Mouse (Mus musculus): ENCODE data around the gene B3gnt3.
A peak's percentile ranks its signal among the peaks of the same experiment; 100 is the strongest.
"Not testable (repeated sequence)": the region's sequence is repeated elsewhere in the genome, so short reads cannot be mapped to it uniquely, and the experiment has no call there.

B3gnt3 gene

GRCm38 (mm10) chr8:71701414-71702086 is at the start of gene B3gnt3:
B3gnt3 (minus strand) TSS chr8:71701789.
- DNase-seq (ENCODE audit: low spot score in 2 of 2): no peak

DNA sequence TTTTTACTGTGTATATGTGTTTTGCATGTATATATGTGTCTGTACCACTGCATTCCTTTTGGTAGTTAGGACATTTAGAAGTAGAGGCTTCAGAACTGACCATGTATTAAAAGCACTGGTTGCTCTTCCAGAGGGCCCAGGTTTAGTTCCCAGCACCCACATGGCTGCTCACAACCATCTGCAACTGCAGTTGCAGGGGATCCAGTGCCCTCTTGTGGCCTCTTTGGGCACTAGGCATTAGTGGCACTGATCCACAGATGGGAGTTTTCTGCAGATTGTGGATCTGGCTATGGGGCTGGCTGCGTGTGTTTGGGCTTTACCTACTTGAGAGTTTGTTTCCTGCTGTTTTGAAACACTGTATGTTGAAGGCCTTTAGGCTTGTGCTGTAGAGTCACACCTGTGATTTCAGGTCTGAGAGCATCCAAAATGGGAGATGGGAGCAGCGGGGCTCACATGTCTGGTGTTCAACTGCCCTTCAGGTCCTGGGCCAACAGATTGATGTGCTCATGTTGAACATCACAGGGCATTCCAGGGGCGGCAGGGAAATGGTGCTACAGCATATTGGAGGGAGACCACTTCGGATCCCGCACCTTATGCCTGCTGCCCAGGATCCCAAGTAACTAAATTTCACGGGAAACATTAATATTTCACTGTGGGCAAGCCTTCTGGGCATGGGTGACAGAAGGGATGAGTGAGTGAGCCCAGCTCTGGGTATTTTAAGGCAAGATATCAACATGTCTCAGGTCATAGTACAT is 47.9 kb upstream of the B3gnt3 start:
- DNase-seq (ENCODE audit: low spot score in 2 of 2): not testable (repeated sequence)

GRCm38 (mm10) chr8:71747082-71747481 is 45.5 kb upstream of the B3gnt3 start:
- DNase-seq (ENCODE audit: low spot score in 2 of 2): not testable (repeated sequence)

DNA sequence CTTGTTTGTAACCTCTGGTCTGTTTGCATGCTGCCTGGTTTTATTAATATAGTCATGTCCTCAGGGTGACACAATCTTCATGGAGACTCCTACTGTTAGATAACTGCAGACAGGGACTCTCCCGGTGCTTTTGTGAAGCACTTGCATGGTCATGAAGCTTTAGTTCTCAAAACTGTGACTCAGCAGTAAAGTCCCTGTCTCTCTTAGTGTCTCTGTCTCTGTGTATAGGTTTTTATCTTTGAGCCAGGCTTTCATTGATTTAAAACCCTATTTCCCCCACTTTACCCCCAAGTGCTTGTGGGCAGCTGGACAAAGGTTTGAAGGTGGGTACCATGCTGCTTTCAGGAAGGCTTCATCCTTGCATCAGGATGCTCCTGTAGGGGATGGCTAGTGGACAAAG is 43.7 kb upstream of the B3gnt3 start:
- DNase-seq (ENCODE audit: low spot score in 2 of 2): no peak

- no peak for DNase-seq (ENCODE audit: low spot score in 2 of 2)
Measured at GRCm38 (mm10) chr8:71742783-71743182, 41.2 kb upstream of the B3gnt3 start.

GRCm38 (mm10) chr8:71741687-71742114 is 40.1 kb upstream of the B3gnt3 start:
- no peak for DNase-seq (ENCODE audit: low spot score in 2 of 2)

- no peak for DNase-seq (ENCODE audit: low spot score in 2 of 2)
Measured at GRCm38 (mm10) chr8:71741226-71741625, 39.6 kb upstream of the B3gnt3 start.

DNA sequence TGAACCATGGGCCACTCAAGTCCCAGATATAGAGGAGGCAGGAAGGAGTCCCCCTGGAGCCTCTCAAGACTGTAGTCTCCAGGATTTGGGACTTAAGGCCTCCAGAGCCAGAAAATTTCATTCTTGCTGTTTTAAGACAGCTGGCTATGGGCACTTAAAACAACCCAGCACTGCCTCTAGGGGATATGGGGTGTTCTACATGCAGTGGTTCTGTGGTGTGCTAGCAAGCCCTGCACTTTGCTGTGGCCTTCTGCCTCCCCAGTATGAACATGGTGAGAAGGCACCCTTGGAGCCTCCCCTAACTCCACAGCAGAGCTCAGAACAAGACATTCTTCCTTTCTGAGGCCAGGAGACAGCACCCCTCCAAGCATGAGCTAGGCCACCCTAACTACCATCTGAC is 36.7 kb upstream of the B3gnt3 start:
- not testable (repeated sequence) for DNase-seq (ENCODE audit: low spot score in 2 of 2)

DNA sequence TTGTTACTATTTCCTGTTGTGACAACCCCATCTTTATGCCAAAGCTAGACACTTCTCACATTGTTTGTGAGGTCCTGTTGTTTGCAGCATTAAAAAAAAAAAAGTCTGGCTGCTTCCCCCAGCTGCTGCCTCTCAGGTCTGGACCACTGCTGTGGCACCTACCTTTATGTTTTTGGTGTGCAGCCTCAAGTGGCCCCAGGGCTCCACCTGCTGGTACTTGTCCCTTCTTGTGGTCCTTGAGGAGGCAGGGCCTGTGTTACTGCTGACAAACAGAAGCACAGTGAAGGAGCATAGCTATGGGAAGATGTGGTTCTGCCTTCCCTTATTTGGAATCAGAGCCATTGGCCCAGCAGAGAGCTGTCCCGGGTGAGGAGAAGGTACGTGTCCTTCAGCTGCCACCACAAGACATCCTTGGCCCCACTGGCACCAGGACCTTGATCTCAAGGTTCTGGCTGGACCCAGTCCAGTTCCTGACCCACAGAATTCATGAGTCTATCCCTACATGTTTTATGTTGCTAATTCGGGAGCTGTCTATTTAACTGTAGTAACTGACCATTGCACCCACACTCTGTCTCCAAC is 30.2 kb upstream of the B3gnt3 start:
- DNase-seq (ENCODE audit: low spot score in 2 of 2): peak; percentile 73 to 86

GRCm38 (mm10) chr8:71728826-71729620 is 27.4 kb upstream of the B3gnt3 start:
- peak in 1 of 2 experiments; percentile 49 for DNase-seq (ENCODE audit: low spot score in 2 of 2)

GRCm38 (mm10) chr8:71728240-71728785 is 26.7 kb upstream of the B3gnt3 start:
- no peak for DNase-seq (ENCODE audit: low spot score in 2 of 2)

GRCm38 (mm10) chr8:71725122-71725924 is 23.7 kb upstream of the B3gnt3 start, which contains the start of gene Fcho1:
Fcho1 (minus strand) TSS chr8:71725716.
- DNase-seq (ENCODE audit: low spot score in 2 of 2): peak; percentile 88 to 92

- DNase-seq (ENCODE audit: low spot score in 2 of 2): no peak
Measured at GRCm38 (mm10) chr8:71724389-71724788, 22.8 kb upstream of the B3gnt3 start.

DNA sequence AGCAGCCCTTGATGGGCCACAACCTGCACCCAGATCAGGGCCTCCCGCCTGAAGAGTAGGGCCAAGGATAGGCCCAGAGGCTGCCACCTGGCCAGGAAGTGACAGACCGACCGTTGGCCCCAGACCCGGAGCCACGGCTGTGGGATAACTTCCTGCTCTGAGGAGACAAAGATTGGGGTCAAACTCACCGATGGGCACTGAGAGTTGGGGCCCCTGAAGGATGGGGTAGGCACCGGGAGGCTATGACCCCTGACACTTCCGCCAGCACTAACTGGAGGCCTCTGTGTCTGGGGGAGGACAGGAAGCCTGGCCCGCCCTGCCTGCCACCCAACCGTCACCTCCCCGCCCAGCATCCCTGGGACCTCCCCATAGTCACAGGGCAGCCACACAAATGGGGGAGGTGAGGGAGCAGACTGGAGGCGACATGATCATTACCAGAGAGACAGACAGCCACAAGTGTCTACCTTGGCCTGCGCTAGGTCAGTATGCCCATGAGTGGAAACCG is 21.5 kb upstream of the B3gnt3 start:
- DNase-seq (ENCODE audit: low spot score in 2 of 2): peak; percentile 81 to 85

GRCm38 (mm10) chr8:71719928-71720457 is 18.4 kb upstream of the B3gnt3 start:
- DNase-seq (ENCODE audit: low spot score in 2 of 2): peak; percentile 68 to 70

GRCm38 (mm10) chr8:71719218-71719617 is 17.6 kb upstream of the B3gnt3 start:
- no peak for DNase-seq (ENCODE audit: low spot score in 2 of 2)

DNA sequence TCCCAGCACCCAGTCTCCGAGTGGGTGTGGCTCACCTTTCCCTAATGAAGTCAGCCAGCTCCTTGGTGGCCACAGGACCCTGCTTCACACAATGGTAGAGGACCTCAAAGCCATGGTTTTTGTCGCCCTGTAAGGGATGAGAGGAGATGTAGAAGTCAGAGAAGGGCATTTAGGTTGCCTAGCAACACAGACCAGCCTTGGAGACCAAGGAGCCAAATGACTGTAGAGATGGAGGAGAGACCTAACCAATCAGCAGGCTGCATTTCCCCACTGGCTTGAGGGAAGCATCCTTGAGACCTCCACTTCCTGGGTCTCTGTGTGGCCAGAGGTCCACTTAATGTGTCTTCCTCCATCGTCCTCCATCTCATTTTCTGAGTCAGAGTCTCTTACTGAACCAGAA is 16.7 kb upstream of the B3gnt3 start:
- DNase-seq (ENCODE audit: low spot score in 2 of 2): no peak

DNA sequence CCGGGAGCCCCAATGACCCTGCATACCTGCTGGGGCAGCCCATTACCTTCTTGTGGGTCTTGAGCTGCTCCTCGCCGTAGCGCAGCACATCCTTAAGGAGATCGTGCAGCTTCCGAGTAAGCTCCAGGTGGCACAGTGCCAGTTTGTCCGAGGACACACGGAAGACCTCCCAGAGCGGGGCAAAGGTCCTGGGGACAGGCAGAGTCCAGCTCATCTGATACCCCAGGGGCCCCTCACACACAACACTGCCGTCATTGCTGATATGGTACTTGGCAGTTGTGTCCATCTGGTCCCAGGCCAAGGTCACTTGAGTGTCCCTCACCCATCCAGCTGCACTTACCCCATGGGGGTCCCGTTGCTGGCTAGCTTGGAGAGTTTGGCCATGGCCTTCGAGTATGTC is 15.5 kb upstream of the B3gnt3 start:
- DNase-seq (ENCODE audit: low spot score in 2 of 2): no peak

DNA sequence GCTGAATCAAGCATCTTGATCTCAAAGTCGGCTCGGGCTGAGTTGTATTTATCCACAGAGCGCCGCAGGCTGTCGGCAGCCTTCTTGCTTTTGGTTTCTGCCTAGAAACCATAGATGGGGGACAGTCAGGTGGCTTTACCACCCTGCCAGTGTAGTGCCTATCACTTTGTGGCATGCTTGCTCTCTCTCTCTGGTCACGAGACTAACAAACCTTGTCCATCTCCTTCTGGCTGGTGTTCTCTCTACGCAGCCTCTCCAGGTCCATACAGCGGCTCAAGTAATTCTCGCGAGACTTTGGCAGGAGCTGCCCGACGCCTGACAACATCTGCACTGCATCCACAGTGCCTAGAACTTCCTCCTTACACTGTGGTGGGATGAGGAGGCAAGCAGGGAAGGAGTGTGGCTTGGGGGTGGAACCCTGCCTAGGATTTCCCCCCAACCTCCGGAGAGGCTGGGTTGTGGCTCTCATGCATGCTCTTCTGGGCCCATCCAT is 15.0 kb upstream of the B3gnt3 start:
- no peak for DNase-seq (ENCODE audit: low spot score in 2 of 2)

DNA sequence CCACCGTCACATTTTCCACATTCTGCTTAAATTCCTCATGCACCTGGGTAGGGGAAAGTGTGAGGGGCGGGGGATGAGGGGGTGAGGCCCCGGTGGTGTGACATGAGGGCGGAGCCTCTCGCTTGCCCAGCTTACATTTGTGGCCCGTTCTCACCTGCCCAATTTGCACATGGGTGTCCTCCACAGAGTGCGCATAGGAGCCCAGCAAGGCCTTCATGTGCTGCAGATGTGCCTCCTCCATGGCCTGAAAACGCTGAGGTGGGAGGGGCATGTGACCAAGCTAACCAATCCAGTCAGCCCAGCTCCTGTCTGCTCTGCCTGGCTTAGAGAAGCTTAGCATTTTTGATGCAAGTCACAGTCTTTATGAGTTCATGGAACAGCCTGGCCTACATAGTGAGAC is 13.9 kb upstream of the B3gnt3 start:
- no peak for DNase-seq (ENCODE audit: low spot score in 2 of 2)
